Mouse (Mus musculus) intestine, postnatal 0 days (tissue): Measurements from ENCODE around the gene Cap1. TPM values are rescaled to one million over a fixed set of nuclear protein-coding genes. Genes with fewer than 3 reads are reported as not detected.

ENCODE experiments used
- ATAC-seq: fragments of 200-750 bp; cut with Nextera tagmentation; 2 replicates; pipeline ENCODE4 v1.8.0; 2017; ENCODE audit warnings: mild to moderate bottlenecking, moderate TSS enrichment, moderate library complexity
- H3K27ac ChIP-seq: fragments of 300-500 bp; sonication (generic); 2 replicates; pipeline ENCODE4 v1.5.1; 2014; ENCODE audit warnings: mild to moderate bottlenecking, low read depth, low read length, moderate library complexity
- H3K27me3 ChIP-seq: fragments of 300-500 bp; sonication (generic); replicated peaks from 2 replicates; pipeline ENCODE4 v1.6.1; 2014; ENCODE audit warnings: low read length, mixed read lengths; ENCODE audit not compliant: control insufficient read depth, insufficient read depth
- H3K36me3 ChIP-seq: fragments of 300-500 bp; sonication (generic); 2 replicates; pipeline ENCODE4 v1.6.1; 2014; ENCODE audit warnings: mild to moderate bottlenecking, moderate library complexity; ENCODE audit not compliant: control insufficient read depth, insufficient read depth
- H3K4me1 ChIP-seq: fragments of 300-500 bp; sonication (generic); replicated peaks from 2 replicates; pipeline ENCODE4 v1.6.1; 2014; ENCODE audit warnings: antibody characterized with exemption, low read length, mixed read lengths; ENCODE audit not compliant: control insufficient read depth, insufficient read depth
- H3K4me2 ChIP-seq: fragments of 300-500 bp; sonication (generic); replicated peaks from 2 replicates; pipeline ENCODE4 v1.6.1; 2014; ENCODE audit warnings: low read depth, mild to moderate bottlenecking, moderate library complexity
- H3K4me3 ChIP-seq: fragments of 300-500 bp; sonication (generic); 2 replicates; pipeline ENCODE4 v1.5.1; 2014; ENCODE audit warnings: low read depth, low read length
- H3K9ac ChIP-seq: fragments of 300-500 bp; sonication (generic); 2 replicates; pipeline ENCODE4 v1.6.1; 2014; ENCODE audit warnings: mild to moderate bottlenecking, low read depth, low read length
- H3K9me3 ChIP-seq: fragments of 300-500 bp; sonication (generic); 2 replicates; pipeline ENCODE4 v1.6.1; 2016; ENCODE audit warnings: mixed run types; ENCODE audit not compliant: control insufficient read depth
- CTCF ChIP-seq: sonication (generic); IDR thresholded peaks from 2 replicates; pipeline ENCODE4 v1.5.1; 2016; ENCODE audit warnings: low read depth, mild to moderate bottlenecking, control low read depth, antibody characterized with exemption, moderate library complexity
- WGBS: fragments of 180-500 bp; shearing (Covaris S2); extraction: QIAGEN DNeasy Blood & Tissue Kit; methylation state at CpG from one replicate; pipeline ENCODE4 v1.1.7; 2014; 5-methylcytosine and 5-hydroxymethylcytosine counted together
- polyA plus RNA-seq: library from polyadenylated mRNA; unstranded; fragments of >200 nt; fragmentation: Nextera tagmentation; extraction: Ambion mirVana; gene quantifications from 2 replicates; pipeline ENCODE4 v1.2.1, GENCODE M21; 2015

Cap1 gene
- polyA plus RNA-seq, 1 experiment from 2014 or later: 60.4 TPM

GRCm38 (mm10) chr4:122816202-122816601, 69.7 kb downstream of the Cap1 start:
- no peak overlapping the region for H3K9ac ChIP-seq
- H3K4me3 ChIP-seq: no peak overlapping the region
- H3K27me3 ChIP-seq: no peaks in the 10 kb centered on the region
- no peaks in the 10 kb centered on the region for H3K9me3 ChIP-seq
- H3K36me3 ChIP-seq: no peaks in the 10 kb centered on the region
- no peak for ATAC-seq
- H3K27ac ChIP-seq: no peak overlapping the region
- 85% methylated on average over 1 of the region's 1 CpGs for WGBS
- H3K4me1 ChIP-seq: no peaks in the 10 kb centered on the region
- no peak overlapping the region for H3K4me2 ChIP-seq
- TF ChIP-seq CTCF: no peak

- H3K9me3 ChIP-seq: no peaks in the 10 kb centered on the region
- no peaks in the 10 kb centered on the region for H3K36me3 ChIP-seq
- H3K4me2 ChIP-seq: no peak overlapping the region
- no peak for TF ChIP-seq CTCF
- no peak overlapping the region for H3K9ac ChIP-seq
- H3K27me3 ChIP-seq: no peaks in the 10 kb centered on the region
- no peak for ATAC-seq
- no peaks in the 10 kb centered on the region for H3K4me1 ChIP-seq
- 40% methylated on average over 2 of the region's 2 CpGs for WGBS
- H3K27ac ChIP-seq: no peak overlapping the region
- no peak overlapping the region for H3K4me3 ChIP-seq
These were observed 74.0 kb downstream of the Cap1 start for GRCm38 (mm10) chr4:122811824-122812223.

- no peaks in the 10 kb centered on the region for H3K36me3 ChIP-seq
- H3K4me3 ChIP-seq: no peak overlapping the region
- no peak overlapping the region for H3K9ac ChIP-seq
- H3K4me1 ChIP-seq: no peaks in the 10 kb centered on the region
- no peak overlapping the region for H3K27ac ChIP-seq
- no peak for ATAC-seq
- no peaks in the 10 kb centered on the region for H3K9me3 ChIP-seq
- TF ChIP-seq CTCF: no peak
- H3K4me2 ChIP-seq: no peak overlapping the region
- H3K27me3 ChIP-seq: no peaks in the 10 kb centered on the region
- WGBS: 56% methylated on average over 1 of the region's 1 CpGs
These were observed 74.7 kb downstream of the Cap1 start for GRCm38 (mm10) chr4:122811180-122811579.

Other genes starting within 250 kb of the Cap1 start
- gene 9530002B09Rik, start 196.8 kb downstream of the Cap1 start, polyA plus RNA-seq: not detected in 2 replicates
- gene Ppt1, start 49.8 kb downstream of the Cap1 start, polyA plus RNA-seq: 54.6 and 54.9 TPM in 2 replicates
- 189 and 247 TPM in 2 replicates for gene Mfsd2a, start 75.1 kb upstream of the Cap1 start, polyA plus RNA-seq
- gene Mycl, start 109.6 kb upstream of the Cap1 start, polyA plus RNA-seq: 2.5 and 2.9 TPM in 2 replicates
- gene Trit1, start 130.5 kb upstream of the Cap1 start, polyA plus RNA-seq: 5.6 and 5.8 TPM in 2 replicates
- gene Bmp8b, start 219.1 kb upstream of the Cap1 start, polyA plus RNA-seq: 0.30 and 0.41 TPM in 2 replicates
- gene Oxct2b, start 230.2 kb upstream of the Cap1 start, polyA plus RNA-seq: 0.31 and 0.52 TPM in 2 replicates